Mouse (Mus musculus): ENCODE measurements around the gene Olfr519. TPM values are rescaled to one million over a fixed set of nuclear protein-coding genes. Genes with fewer than 3 reads are reported as not detected.

Gene Olfr519
- polyA plus RNA-seq (2017; shearing (Covaris generic)): not detected

DNA sequence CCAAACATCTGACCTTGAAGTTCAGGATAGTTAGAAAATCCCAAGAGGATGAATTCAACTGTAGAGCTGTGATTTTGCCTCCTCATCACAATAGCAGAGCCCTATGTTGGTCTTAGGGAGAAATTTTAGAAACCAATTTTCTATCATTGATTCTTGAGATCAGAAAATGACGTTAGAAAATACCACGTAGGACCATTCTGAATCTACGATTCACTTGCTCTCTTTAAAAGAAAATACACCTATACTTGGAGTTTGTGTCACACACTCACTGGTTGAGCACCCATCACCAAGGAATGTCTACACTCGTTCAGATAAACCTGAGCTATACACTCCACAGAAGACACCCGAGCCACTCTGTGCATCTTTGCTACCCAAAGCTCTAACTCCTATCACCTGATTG is at the start of gene Olfr519:
Gene Olfr519, minus strand, starts transcription at position 101 of the 400 bp plus-strand sequence.

DNA sequence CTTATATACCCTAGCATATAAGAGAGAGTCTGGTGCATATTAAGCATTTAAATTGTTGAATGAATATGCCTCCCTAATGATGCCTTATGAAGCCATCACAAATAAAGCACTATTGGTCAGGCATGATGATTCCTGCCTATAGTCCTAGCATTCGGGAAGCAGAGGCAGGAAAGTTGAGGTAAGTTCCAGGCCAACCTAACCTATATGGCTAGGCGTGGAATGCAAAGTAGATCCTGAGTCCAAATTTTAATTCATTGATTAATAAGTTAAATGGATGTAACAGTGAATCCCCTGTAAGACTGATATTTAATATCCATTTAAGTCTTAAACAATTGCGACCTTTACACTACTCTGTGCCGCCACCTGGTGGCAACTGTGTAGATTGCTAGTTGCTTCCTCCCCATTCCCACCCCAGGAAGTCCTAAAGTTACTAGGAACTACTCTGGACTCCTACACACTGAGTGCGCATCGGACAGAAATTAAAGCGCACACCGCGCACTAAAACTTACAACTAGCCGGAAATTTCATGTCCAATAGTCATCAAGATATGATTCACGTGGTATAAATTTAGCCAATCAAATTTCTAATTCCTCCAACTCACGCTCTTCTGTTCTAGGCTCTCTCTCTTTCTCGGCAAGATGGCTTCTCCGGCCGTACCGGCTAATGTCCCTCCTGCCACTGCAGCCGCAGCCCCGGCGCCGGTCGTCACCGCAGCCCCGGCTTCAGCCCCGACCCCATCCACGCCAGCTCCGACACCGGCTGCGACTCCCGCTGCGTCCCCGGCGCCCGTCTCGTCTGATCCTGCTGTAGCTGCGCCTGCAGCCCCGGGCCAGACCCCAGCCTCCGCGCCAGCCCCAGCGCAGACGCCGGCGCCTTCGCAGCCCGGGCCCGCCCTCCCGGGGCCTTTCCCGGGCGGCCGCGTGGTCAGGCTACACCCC is 39.8 kb upstream of the Olfr519 start, which contains the start of gene Eif3f:
Gene Eif3f, plus strand, starts transcription at position 624 of the 938 bp plus-strand sequence.

DNA sequence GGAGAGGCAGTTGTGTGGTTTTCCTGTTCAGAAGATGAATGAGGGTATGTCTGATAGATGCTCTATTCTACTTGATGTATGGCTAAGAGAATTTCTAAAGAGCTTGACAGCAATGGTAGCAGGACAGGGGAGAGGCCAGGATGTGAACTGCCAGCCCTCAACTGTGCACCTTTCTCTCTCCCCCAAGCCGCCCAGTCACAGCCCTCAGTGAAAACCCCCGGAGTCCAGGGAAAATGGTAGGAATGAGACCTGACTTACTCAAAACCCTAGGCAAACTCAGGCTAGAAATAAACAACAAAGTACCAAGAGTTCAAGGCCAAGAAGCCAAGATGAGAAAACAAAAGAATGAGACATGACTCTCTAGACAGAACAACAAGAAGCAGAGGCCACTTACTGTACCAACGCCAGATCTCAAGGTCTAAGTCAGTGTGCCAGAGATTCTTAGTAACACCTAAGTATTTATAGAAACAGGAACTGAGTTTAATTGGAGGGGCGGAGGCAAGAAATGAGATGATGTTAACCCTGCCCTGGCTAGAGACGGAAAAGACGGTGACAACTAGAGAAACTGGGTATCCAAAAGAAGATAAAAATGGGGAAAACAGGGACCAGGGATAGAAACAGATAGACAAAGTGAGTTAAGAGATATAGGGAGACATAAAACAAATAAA is 35.6 kb upstream of the Olfr519 start, which contains the start of gene Nlrp10:
Gene Nlrp10, minus strand, starts transcription at position 453 of the 668 bp plus-strand sequence.

DNA sequence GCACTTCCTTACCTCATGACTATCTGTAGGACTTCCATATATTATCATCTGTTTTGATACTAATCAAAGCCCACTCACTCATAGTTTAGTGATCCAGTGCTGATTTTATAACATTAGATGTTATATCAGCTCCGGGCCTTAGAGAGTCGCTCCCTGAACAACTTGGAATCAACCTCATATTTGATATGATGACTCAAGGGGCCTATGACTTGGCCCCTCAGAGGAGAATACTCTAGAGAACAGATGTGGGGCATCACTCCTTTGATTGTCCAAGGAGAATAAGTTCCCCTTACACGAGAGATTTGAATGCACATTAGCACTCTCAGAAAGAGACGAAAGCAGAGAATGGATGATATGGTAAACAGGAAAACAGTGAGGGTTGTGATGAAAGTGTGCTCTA is 9.3 kb downstream of the Olfr519 start, which contains the start of gene Olfr518:
Gene Olfr518, minus strand, starts transcription at position 101 of the 400 bp plus-strand sequence.

DNA sequence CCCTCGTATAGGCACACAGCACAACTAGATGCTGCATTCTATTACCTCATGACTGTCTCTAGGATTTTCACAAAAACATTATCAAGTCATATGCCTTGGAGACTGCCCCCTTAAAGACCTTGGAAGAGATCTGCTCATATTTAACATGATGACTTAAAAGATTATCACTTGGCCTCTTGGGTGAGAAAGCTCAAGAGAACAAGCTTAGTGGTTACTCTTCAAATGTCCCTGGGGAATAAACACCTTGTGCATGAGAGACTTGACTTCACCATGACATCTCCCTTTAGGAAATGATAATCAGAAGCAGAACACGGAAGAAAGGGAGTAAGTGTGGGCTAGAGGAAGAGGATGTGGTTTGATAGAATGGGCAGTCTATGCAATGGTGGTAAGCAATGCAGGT is 21.9 kb downstream of the Olfr519 start, which contains the start of gene Olfr517:
Gene Olfr517, minus strand, starts transcription at position 101 of the 400 bp plus-strand sequence.

DNA sequence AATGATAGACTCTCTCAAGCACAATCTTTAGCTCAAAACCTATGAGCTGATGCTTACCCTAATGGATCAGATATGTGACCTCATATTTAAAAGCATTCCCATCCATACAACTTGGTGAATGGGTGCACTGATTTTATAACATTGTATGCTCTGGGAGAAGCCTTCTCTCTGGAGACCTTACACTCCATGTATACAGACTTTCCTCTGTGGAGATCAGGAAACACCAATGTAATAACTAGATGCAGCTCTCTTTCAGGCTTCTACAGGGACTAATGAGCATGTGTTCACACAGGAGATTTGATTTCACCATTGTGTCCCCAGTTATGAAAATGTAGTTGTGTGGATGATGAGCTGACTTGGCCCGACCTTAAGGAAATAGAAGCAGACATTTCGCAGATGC is 43.8 kb downstream of the Olfr519 start, which contains the start of gene Olfr516:
Gene Olfr516, minus strand, starts transcription at position 101 of the 400 bp plus-strand sequence.

Other genes with a start within 250 kb of the Olfr519 start
- not detected for gene Olfr509, start 242.5 kb downstream of the Olfr519 start, polyA plus RNA-seq (2017; shearing (Covaris generic))
- not detected for gene Olfr510, start 228.0 kb downstream of the Olfr519 start, polyA plus RNA-seq (2017; shearing (Covaris generic))
- not detected for gene Olfr512, start 181.1 kb downstream of the Olfr519 start, polyA plus RNA-seq (2017; shearing (Covaris generic))
- gene Olfr513, start 143.4 kb downstream of the Olfr519 start, polyA plus RNA-seq (2017; shearing (Covaris generic)): not detected
- gene Olfr514, start 68.4 kb downstream of the Olfr519 start, polyA plus RNA-seq (2017; shearing (Covaris generic)): not detected
- gene Olfr516, start 43.9 kb downstream of the Olfr519 start, polyA plus RNA-seq (2017; shearing (Covaris generic)): not detected
- gene Olfr517, start 22.0 kb downstream of the Olfr519 start, polyA plus RNA-seq (2017; shearing (Covaris generic)): not detected
- 0.26 TPM for gene Olfr518, start 9.4 kb downstream of the Olfr519 start, polyA plus RNA-seq (2017; shearing (Covaris generic))
- gene Nlrp10, start 35.8 kb upstream of the Olfr519 start, polyA plus RNA-seq (2017; shearing (Covaris generic)): 0.22 TPM
- 174 TPM for gene Eif3f, start 40.0 kb upstream of the Olfr519 start, polyA plus RNA-seq (2017; shearing (Covaris generic))
- 2.5 TPM for gene Tub, start 55.9 kb upstream of the Olfr519 start, polyA plus RNA-seq (2017; shearing (Covaris generic))
- 0.34 TPM for gene Ric3, start 188.9 kb upstream of the Olfr519 start, polyA plus RNA-seq (2017; shearing (Covaris generic))